Mouse (Mus musculus) gastrocnemius, postnatal 14 days (tissue): Measurements from ENCODE around the gene Gpc6. TPM values are rescaled to one million over a fixed set of nuclear protein-coding genes. Genes with fewer than 3 reads are reported as not detected.
"Not testable (repeated sequence)": the region's sequence is repeated elsewhere in the genome, so short reads cannot be mapped to it uniquely, and the experiment has no call there.

Experiments used
- DNase-seq: peaks from one replicate; pipeline ENCODE4 v3.0.0; 2021; ENCODE audit warnings: mixed read lengths
- intact Hi-C: fragments of 180-260 bp; cut with DNase I; formaldehyde crosslinking; loops from one replicate; pipeline ENCODE4 v1.15.1; 2025; ENCODE audit warnings: low total_unique reads
- total RNA-seq, 2 experiments: library from RNA; stranded (reverse); gene quantifications; 2 replicates each; pipeline ENCODE4 v1.2.3; 2021

Gene Gpc6
- total RNA-seq, 2 experiments from 2014 or later = 7.7 to 9.6 TPM

- DNase-seq = no peak
Observed at GRCm38 (mm10) chr14:117410511-117410910, 485.4 kb downstream of the Gpc6 start.

GRCm38 (mm10) chr14:117415045-117415444 lies 489.9 kb downstream of the Gpc6 start:
- intact Hi-C loops = no loop called here
- no peak for DNase-seq

More at GRCm38 (mm10) chr14:117410511-117410910, 485.4 kb downstream of the Gpc6 start:
- intact Hi-C loops = no loop called here

GRCm38 (mm10) chr14:117419561-117420218 lies 494.6 kb downstream of the Gpc6 start:
- DNase-seq = no peak
- intact Hi-C loops = no loop called here

GRCm38 (mm10) chr14:117421170-117421569 lies 496.1 kb downstream of the Gpc6 start:
- DNase-seq = no peak
- intact Hi-C loops = no loop called here

GRCm38 (mm10) chr14:117426116-117426515 lies 501.0 kb downstream of the Gpc6 start:
- intact Hi-C loops = no loop called here
- DNase-seq = no peak

- no peak for DNase-seq
- intact Hi-C loops = no loop called here
Observed at GRCm38 (mm10) chr14:117427776-117428175, 502.7 kb downstream of the Gpc6 start.

- intact Hi-C loops = no loop called here
- no peak for DNase-seq
Observed at GRCm38 (mm10) chr14:117435739-117436138, 510.6 kb downstream of the Gpc6 start.

GRCm38 (mm10) chr14:117446675-117447231 lies 521.6 kb downstream of the Gpc6 start:
- DNase-seq, intact Hi-C loops: not testable (repeated sequence)

- DNase-seq = no peak
- intact Hi-C loops = no loop called here
Observed at GRCm38 (mm10) chr14:117451391-117451991, 526.4 kb downstream of the Gpc6 start.

- intact Hi-C loops = no loop called here
- no peak for DNase-seq
Observed at GRCm38 (mm10) chr14:117452150-117452549, 527.0 kb downstream of the Gpc6 start.

- intact Hi-C loops = no loop called here
- no peak for DNase-seq
Observed at GRCm38 (mm10) chr14:117473378-117473777, 548.3 kb downstream of the Gpc6 start.

- DNase-seq = no peak
- intact Hi-C loops = no loop called here
Observed at GRCm38 (mm10) chr14:117478879-117479278, 553.8 kb downstream of the Gpc6 start.

GRCm38 (mm10) chr14:117487161-117487754 lies 562.1 kb downstream of the Gpc6 start:
- no peak for DNase-seq
- intact Hi-C loops = no loop called here

GRCm38 (mm10) chr14:117490469-117490868 lies 565.4 kb downstream of the Gpc6 start:
- no peak for DNase-seq

GRCm38 (mm10) chr14:117495118-117495517 lies 570.0 kb downstream of the Gpc6 start:
- DNase-seq = no peak
- intact Hi-C loops = no loop called here

More at GRCm38 (mm10) chr14:117490469-117490868, 565.4 kb downstream of the Gpc6 start:
- intact Hi-C loops = no loop called here

GRCm38 (mm10) chr14:117498785-117499184 lies 573.7 kb downstream of the Gpc6 start:
- intact Hi-C loops = no loop called here
- no peak for DNase-seq

GRCm38 (mm10) chr14:117499354-117499753 lies 574.2 kb downstream of the Gpc6 start:
- DNase-seq = no peak
- intact Hi-C loops = no loop called here

- DNase-seq = no peak
- intact Hi-C loops = no loop called here
Observed at GRCm38 (mm10) chr14:117514829-117515228, 589.7 kb downstream of the Gpc6 start.

- intact Hi-C loops = no loop called here
- DNase-seq = no peak
Observed at GRCm38 (mm10) chr14:117519574-117519973, 594.5 kb downstream of the Gpc6 start.

- no peak for DNase-seq
- intact Hi-C loops = no loop called here
Observed at GRCm38 (mm10) chr14:117520706-117521105, 595.6 kb downstream of the Gpc6 start.

GRCm38 (mm10) chr14:117525133-117525532 lies 600.0 kb downstream of the Gpc6 start:
- intact Hi-C loops = no loop called here
- DNase-seq = no peak
